Mouse (Mus musculus) liver, embryonic 13.5 days (tissue): Measurements from ENCODE around the gene Hspa1l. TPM values are rescaled to one million over a fixed set of nuclear protein-coding genes. Genes with fewer than 3 reads are reported as not detected.

Experiments
- ATAC-seq: fragments of 200-750 bp; cut with Nextera tagmentation; 2 replicates; pipeline ENCODE4 v1.8.0; 2017; ENCODE audit warnings: low read depth, mild to moderate bottlenecking, moderate number of reproducible peaks, moderate library complexity
- DNase-seq: peaks from one replicate; pipeline ENCODE4 v3.0.0; 2022
- H3K27ac ChIP-seq: fragments of 300-500 bp; sonication (generic); 2 replicates; pipeline ENCODE4 v1.5.1; 2015; ENCODE audit warnings: moderate library complexity, mild to moderate bottlenecking, inconsistent platforms
- H3K27me3 ChIP-seq: fragments of 300-500 bp; sonication (generic); 2 replicates; pipeline ENCODE4 v1.6.1; 2015; ENCODE audit warnings: mild to moderate bottlenecking, inconsistent platforms
- H3K36me3 ChIP-seq: fragments of 300-500 bp; sonication (generic); 2 replicates; pipeline ENCODE4 v1.6.1; 2015; ENCODE audit warnings: mild to moderate bottlenecking, inconsistent platforms
- H3K4me1 ChIP-seq: fragments of 300-500 bp; sonication (generic); replicated peaks from 2 replicates; pipeline ENCODE4 v1.6.1; 2015; ENCODE audit warnings: inconsistent platforms
- H3K4me2 ChIP-seq: fragments of 300-500 bp; sonication (generic); 2 replicates; pipeline ENCODE4 v1.6.1; 2015; ENCODE audit warnings: inconsistent platforms, mild to moderate bottlenecking, moderate library complexity
- H3K4me3 ChIP-seq: fragments of 300-500 bp; sonication (generic); replicated peaks from 2 replicates; pipeline ENCODE4 v1.5.1; 2015; ENCODE audit warnings: mild to moderate bottlenecking, inconsistent platforms
- H3K9ac ChIP-seq: fragments of 300-500 bp; sonication (generic); 2 replicates; pipeline ENCODE4 v1.6.1; 2015; ENCODE audit warnings: mild to moderate bottlenecking, inconsistent platforms
- H3K9me3 ChIP-seq: fragments of 300-500 bp; sonication (generic); replicated peaks from 2 replicates; pipeline ENCODE4 v1.6.1; 2016; ENCODE audit warnings: inconsistent platforms
- WGBS: fragments of 180-500 bp; shearing (Covaris S2); methylation state at CpG from one replicate; pipeline ENCODE4 v1.1.7; 2015; ENCODE audit not compliant: insufficient replicate concordance; 5-methylcytosine and 5-hydroxymethylcytosine counted together
- polyA plus RNA-seq: library from polyadenylated mRNA; unstranded; fragments of >200 nt; fragmentation: Nextera tagmentation; extraction: Ambion mirVana; gene quantifications from 2 replicates; pipeline ENCODE4 v1.2.1, GENCODE M21; 2015

Hspa1l gene
- polyA plus RNA-seq, 1 experiment from 2014 or later, result 0.10 TPM

- Histone ChIP-seq H3K4me3 (peak overlapping the region; percentile 29; the same call in 1 of the 2 replicates), H3K4me1 (peaks cover 65% of the 10 kb centered on the region), H3K4me2 (peak overlapping the region; percentile 56), H3K36me3 (peaks cover 12% of the 10 kb centered on the region), H3K27me3 (no peaks in the 10 kb centered on the region), H3K9ac (peak overlapping the region; percentile 47; the same call in 1 of the 2 replicates), H3K9me3 (no peaks in the 10 kb centered on the region), H3K27ac (peak overlapping the region; percentile 80)
- ATAC-seq (peak; percentile 19), DNase-seq (peak; percentile 78)
- WGBS, result 3% methylated on average over 17 of the region's 17 CpGs
These were observed 48.8 kb downstream of the Hspa1l start for GRCm38 (mm10) chr17:35021163-35021808.

GRCm38 (mm10) chr17:35021842-35022477 is 49.5 kb downstream of the Hspa1l start:
- H3K27ac ChIP-seq, result peak overlapping the region; percentile 80
- WGBS, result 6% methylated on average over 6 of the region's 6 CpGs
- DNase-seq, result peak; percentile 75
- peak overlapping the region; percentile 29; the same call in 1 of the 2 replicates for H3K4me3 ChIP-seq
- H3K4me1 ChIP-seq, result peaks cover 60% of the 10 kb centered on the region
- no peaks in the 10 kb centered on the region for H3K9me3 ChIP-seq
- H3K9ac ChIP-seq, result peak overlapping the region; percentile 47; the same call in 1 of the 2 replicates
- no peaks in the 10 kb centered on the region for H3K27me3 ChIP-seq
- peak; percentile 91 for ATAC-seq
- peaks cover 5% of the 10 kb centered on the region for H3K36me3 ChIP-seq
- H3K4me2 ChIP-seq, result peak overlapping the region; percentile 56

DNA sequence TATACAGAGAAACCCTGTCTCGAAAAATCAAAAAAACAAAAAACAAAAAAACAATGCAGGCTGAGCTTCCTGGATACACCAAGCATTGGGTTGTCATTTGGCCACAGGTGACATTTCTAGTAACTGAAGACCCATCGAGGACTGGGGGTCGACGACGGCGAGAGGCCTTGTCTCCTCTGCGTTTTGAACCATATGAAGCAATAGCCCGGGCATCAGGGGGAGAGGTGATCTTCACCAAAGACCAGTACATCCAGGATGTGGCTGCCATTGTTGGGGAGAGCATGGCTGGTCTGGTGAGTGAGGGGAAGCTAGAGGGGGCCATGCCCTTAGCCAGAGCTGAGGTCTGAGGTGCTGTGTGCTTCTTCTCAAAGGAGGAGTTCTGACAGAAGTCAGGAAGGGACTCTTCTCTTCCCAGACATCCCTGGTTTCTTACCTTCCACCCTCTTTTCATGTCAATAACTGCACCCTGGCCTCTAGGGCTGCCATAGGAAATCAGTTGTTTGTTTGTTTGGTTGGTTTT is 50.1 kb downstream of the Hspa1l start:
- no peak for ATAC-seq
- Histone ChIP-seq H3K4me1 (peaks cover 64% of the 10 kb centered on the region), H3K27ac (peak overlapping the region; percentile 58), H3K36me3 (no peaks in the 10 kb centered on the region), H3K27me3 (no peaks in the 10 kb centered on the region), H3K4me3 (no peak overlapping the region), H3K9ac (0 out of 2 replicates have a peak overlapping the region, but pooled peaks have one; percentile 11), H3K9me3 (no peaks in the 10 kb centered on the region), H3K4me2 (0 out of 2 replicates have a peak overlapping the region, but pooled peaks have one; percentile 56)
- no peak for DNase-seq
- WGBS, result 57% methylated on average over 8 of the region's 8 CpGs

DNA sequence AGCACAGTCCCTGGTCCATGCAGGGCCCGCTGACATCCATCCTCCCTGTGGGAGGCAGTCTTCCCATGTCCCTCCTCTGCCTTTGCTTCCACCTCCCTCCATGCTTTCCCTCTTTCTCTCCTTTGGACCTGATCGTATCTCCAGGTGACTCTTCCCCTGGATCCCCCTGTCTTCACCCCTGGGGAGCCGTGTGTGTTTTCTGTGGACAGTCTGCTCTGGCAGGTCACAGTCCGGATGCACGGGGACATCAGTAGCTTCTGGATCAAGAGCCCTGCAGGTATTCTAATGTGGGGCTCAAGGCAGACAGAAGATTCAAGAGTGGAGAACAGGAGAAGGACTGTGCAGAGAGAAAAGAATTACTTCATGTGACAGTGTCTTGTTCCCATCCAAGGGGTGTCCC is 50.7 kb downstream of the Hspa1l start:
- no peak for DNase-seq
- Histone ChIP-seq H3K4me1 (peaks cover 70% of the 10 kb centered on the region), H3K9ac (peak overlapping the region; percentile 45; the same call in 1 of the 2 replicates), H3K36me3 (no peaks in the 10 kb centered on the region), H3K4me2 (no peak overlapping the region), H3K9me3 (no peaks in the 10 kb centered on the region), H3K27ac (peak overlapping the region; percentile 58), H3K27me3 (no peaks in the 10 kb centered on the region), H3K4me3 (no peak overlapping the region)
- ATAC-seq, result no peak
- WGBS, result 72% methylated on average over 5 of the region's 5 CpGs

- no peak overlapping the region for H3K4me3 ChIP-seq
- peak overlapping the region; percentile 45; the same call in 1 of the 2 replicates for H3K9ac ChIP-seq
- no peak overlapping the region for H3K4me2 ChIP-seq
- DNase-seq (no peak), ATAC-seq (no peak)
- H3K4me1 ChIP-seq, result peaks cover 76% of the 10 kb centered on the region
- peak overlapping the region; percentile 58 for H3K27ac ChIP-seq
- 28% methylated on average over 4 of the region's 4 CpGs for WGBS
- no peaks in the 10 kb centered on the region for H3K27me3 ChIP-seq
- H3K36me3 ChIP-seq, result no peaks in the 10 kb centered on the region
- no peaks in the 10 kb centered on the region for H3K9me3 ChIP-seq
These were observed 51.3 kb downstream of the Hspa1l start for GRCm38 (mm10) chr17:35023756-35024155.

- H3K9ac ChIP-seq, result peak overlapping the region; percentile 45; the same call in 1 of the 2 replicates
- no peak for ATAC-seq
- no peak overlapping the region for H3K4me2 ChIP-seq
- DNase-seq, result no peak
- H3K4me1 ChIP-seq, result peaks cover 81% of the 10 kb centered on the region
- 48% methylated on average over 12 of the region's 13 CpGs for WGBS
- no peaks in the 10 kb centered on the region for H3K27me3 ChIP-seq
- no peaks in the 10 kb centered on the region for H3K9me3 ChIP-seq
- H3K36me3 ChIP-seq, result no peaks in the 10 kb centered on the region
- no peak overlapping the region for H3K4me3 ChIP-seq
- H3K27ac ChIP-seq, result 0 out of 2 replicates have a peak overlapping the region, but pooled peaks have one; percentile 58
These were observed 51.8 kb downstream of the Hspa1l start for GRCm38 (mm10) chr17:35024261-35024660.

DNA sequence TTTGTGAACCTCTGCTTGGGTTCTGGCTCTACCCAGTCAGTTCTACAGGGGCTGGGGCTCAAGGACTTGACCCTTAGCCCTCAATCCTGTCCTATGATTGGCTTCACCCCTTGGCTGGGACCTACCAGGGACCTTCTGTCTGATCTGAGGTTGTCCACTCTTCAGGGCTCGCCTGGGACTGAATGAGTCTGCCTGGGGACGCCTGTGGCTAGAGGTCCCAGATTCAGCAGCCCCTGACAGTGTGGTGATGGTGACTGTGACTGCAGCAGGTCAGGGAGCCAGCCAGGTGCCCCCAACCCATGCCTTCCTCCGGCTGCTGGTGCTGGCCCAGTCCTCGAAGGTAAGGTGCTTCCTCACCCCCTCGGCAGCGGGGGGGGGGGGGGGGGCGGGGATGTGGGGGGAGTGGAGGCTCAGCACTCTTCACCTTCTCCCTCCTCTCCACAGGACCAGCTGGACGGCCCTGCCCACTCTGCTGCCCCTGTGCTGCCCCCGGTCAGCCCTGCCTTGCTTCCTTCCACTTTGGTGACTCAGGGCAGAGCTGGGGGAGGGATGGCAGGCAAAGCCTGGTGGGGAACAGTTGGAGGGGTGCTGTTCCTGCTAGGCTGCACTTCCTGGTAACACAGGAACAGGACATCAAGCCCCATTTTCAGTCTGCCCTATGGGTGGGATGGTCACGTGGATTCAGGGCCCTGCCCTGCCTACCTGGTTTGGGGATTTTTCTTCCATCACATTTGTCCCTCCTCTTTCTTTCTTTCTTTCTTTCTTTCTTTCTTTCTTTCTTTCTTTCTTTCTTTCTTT is 52.4 kb downstream of the Hspa1l start:
- Histone ChIP-seq H3K4me3 (no peak overlapping the region), H3K9ac (peak overlapping the region; percentile 45; the same call in 1 of the 2 replicates), H3K4me2 (no peak overlapping the region), H3K27me3 (no peaks in the 10 kb centered on the region), H3K36me3 (no peaks in the 10 kb centered on the region), H3K4me1 (peaks cover 87% of the 10 kb centered on the region), H3K9me3 (no peaks in the 10 kb centered on the region), H3K27ac (no peak overlapping the region)
- ATAC-seq (no peak), DNase-seq (no peak)
- WGBS, result 47% methylated on average over 7 of the region's 10 CpGs

- Histone ChIP-seq H3K4me1 (peaks cover 91% of the 10 kb centered on the region), H3K9ac (no peak overlapping the region; the same call in 1 of the 2 replicates), H3K36me3 (no peaks in the 10 kb centered on the region), H3K9me3 (no peaks in the 10 kb centered on the region), H3K4me3 (no peak overlapping the region), H3K27me3 (no peaks in the 10 kb centered on the region), H3K4me2 (no peak overlapping the region), H3K27ac (no peak overlapping the region)
- no peak for ATAC-seq
- no peak for DNase-seq
- WGBS, result 80% methylated on average over 5 of the region's 5 CpGs
These were observed 53.7 kb downstream of the Hspa1l start for GRCm38 (mm10) chr17:35026206-35026605.

- H3K4me2 ChIP-seq, result no peak within 1 kb of the TSS
- H3K9me3 ChIP-seq, result no peaks in the 10 kb centered on the region
- peaks cover 91% of the 10 kb centered on the region for H3K4me1 ChIP-seq
- H3K4me3 ChIP-seq, result no peak within 1 kb of the TSS
- H3K9ac ChIP-seq, result 0 out of 2 replicates have a peak within 1 kb of the TSS, but pooled peaks have one; percentile 24
- no peak for DNase-seq
- no peaks in the 10 kb centered on the region for H3K27me3 ChIP-seq
- no peak for ATAC-seq
- 50% methylated on average over 13 of the region's 13 CpGs for WGBS
- H3K36me3 ChIP-seq, result no peaks in the 10 kb centered on the region
- 0 out of 2 replicates have a peak within 1 kb of the TSS, but pooled peaks have one; percentile 34 for H3K27ac ChIP-seq
These were observed 55.0 kb downstream of the Hspa1l start, which contains the start of gene Sapcd1 for GRCm38 (mm10) chr17:35027277-35028068. Gene Sapcd1, minus strand, starts transcription at chr17:35028016.

- Histone ChIP-seq H3K4me3 (no peak overlapping the region), H3K36me3 (no peaks in the 10 kb centered on the region), H3K27ac (no peak overlapping the region), H3K27me3 (no peaks in the 10 kb centered on the region), H3K4me1 (peaks cover 84% of the 10 kb centered on the region), H3K9me3 (no peaks in the 10 kb centered on the region), H3K9ac (no peak overlapping the region), H3K4me2 (no peak overlapping the region)
- 69% methylated on average over 2 of the region's 2 CpGs for WGBS
- no peak for DNase-seq
- ATAC-seq, result no peak
These were observed 55.8 kb downstream of the Hspa1l start for GRCm38 (mm10) chr17:35028315-35028714.
